Mouse (Mus musculus) adrenal gland, postnatal 36 days (tissue): ENCODE measurements around the gene Fnbp1. TPM values are rescaled to one million over a fixed set of nuclear protein-coding genes. Genes with fewer than 3 reads are reported as not detected.
A peak's percentile ranks its signal among the peaks of the same experiment; 100 is the strongest.

Source experiments
- DNase-seq, 2 experiments: peaks; one replicate each; pipeline ENCODE4 v3.0.0; 2021; ENCODE audit warnings: mixed read lengths in 1 of 2
- total RNA-seq, 2 experiments: library from RNA; stranded (reverse); gene quantifications; 2 replicates each; pipeline ENCODE4 v1.2.3; 2021

Gene Fnbp1
- total RNA-seq, 2 experiments from 2014 or later: 50.6 to 51.7 TPM

- DNase-seq: no peak
Measured at GRCm38 (mm10) chr2:31126048-31126447, 15.8 kb downstream of the Fnbp1 start.

- DNase-seq: no peak
Measured at GRCm38 (mm10) chr2:31125156-31125555, 16.7 kb downstream of the Fnbp1 start.

- DNase-seq: no peak
Measured at GRCm38 (mm10) chr2:31124694-31125093, 17.1 kb downstream of the Fnbp1 start.

GRCm38 (mm10) chr2:31123493-31123892, 18.3 kb downstream of the Fnbp1 start:
- no peak for DNase-seq

GRCm38 (mm10) chr2:31122806-31123205, 19.0 kb downstream of the Fnbp1 start:
- DNase-seq: no peak

- no peak for DNase-seq
Measured at GRCm38 (mm10) chr2:31121131-31121693, 20.6 kb downstream of the Fnbp1 start.

GRCm38 (mm10) chr2:31119795-31120194, 22.0 kb downstream of the Fnbp1 start:
- DNase-seq: no peak

GRCm38 (mm10) chr2:31118639-31119380, 23.0 kb downstream of the Fnbp1 start:
- DNase-seq: no peak

- DNase-seq: no peak
Measured at GRCm38 (mm10) chr2:31118211-31118610, 23.6 kb downstream of the Fnbp1 start.

- no peak for DNase-seq
Measured at GRCm38 (mm10) chr2:31115943-31116731, 25.7 kb downstream of the Fnbp1 start.

GRCm38 (mm10) chr2:31115091-31115942, 26.5 kb downstream of the Fnbp1 start:
- no peak for DNase-seq

GRCm38 (mm10) chr2:31114205-31114604, 27.6 kb downstream of the Fnbp1 start:
- no peak for DNase-seq

GRCm38 (mm10) chr2:31111685-31112084, 30.1 kb downstream of the Fnbp1 start:
- no peak for DNase-seq

GRCm38 (mm10) chr2:31109960-31110548, 31.8 kb downstream of the Fnbp1 start:
- DNase-seq: no peak

- no peak for DNase-seq
Measured at GRCm38 (mm10) chr2:31108186-31108585, 33.6 kb downstream of the Fnbp1 start.

- peak in 1 of 2 experiments; percentile 60 for DNase-seq
Measured at GRCm38 (mm10) chr2:31106621-31107320, 35.0 kb downstream of the Fnbp1 start.

GRCm38 (mm10) chr2:31106004-31106403, 35.8 kb downstream of the Fnbp1 start:
- DNase-seq: no peak

- no peak for DNase-seq
Measured at GRCm38 (mm10) chr2:31105279-31105678, 36.5 kb downstream of the Fnbp1 start.

GRCm38 (mm10) chr2:31103321-31103720, 38.5 kb downstream of the Fnbp1 start:
- no peak for DNase-seq

GRCm38 (mm10) chr2:31101285-31101684, 40.5 kb downstream of the Fnbp1 start:
- DNase-seq: no peak

GRCm38 (mm10) chr2:31099079-31099478, 42.7 kb downstream of the Fnbp1 start:
- peak in 1 of 2 experiments; percentile 44 for DNase-seq
